In the genomic region with DNA sequence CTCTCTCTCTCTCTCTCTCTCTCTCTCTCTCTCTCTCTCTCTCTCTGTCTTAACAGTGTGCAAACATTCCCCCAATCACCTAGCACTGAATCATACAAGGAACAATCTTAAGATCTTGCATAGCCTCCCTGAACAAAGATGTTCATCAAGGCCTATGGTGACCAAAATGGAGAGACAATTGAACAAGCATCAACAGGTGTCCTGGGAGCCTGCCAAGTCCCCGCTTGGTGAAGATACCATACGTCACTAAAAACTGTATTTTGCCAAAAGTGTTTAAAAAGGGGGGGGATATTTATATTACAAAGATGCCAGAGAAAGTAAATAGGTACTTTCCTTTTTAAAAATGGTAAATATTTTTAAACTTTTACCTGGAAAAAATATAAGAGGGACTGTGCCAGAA, we compare ENCODE assay signal across 16 mouse cellular contexts.
"Had no signal": no experiment of that assay in that cellular context is flagged by ENCODE, and none has a peak within 500 bp of the region (broad histone marks: within the 10 kb centered on the region; RNA-seq: fewer than 3 reads in every experiment).

No protein-coding gene starts in this region.

- DNase-seq: heart, postnatal 10 days; heart, postnatal 14 days; heart, postnatal 36 days; heart, postnatal 4 days; kidney, adult 11 months; kidney, adult 18-20 months; kidney, adult 2 months; kidney, adult 8-10 months; kidney, adult 9 months; kidney, postnatal 10 days; kidney, postnatal 14 days; kidney, postnatal 25 days; kidney, postnatal 36 days; kidney, postnatal 4 days; layer of hippocampus, adult 9-11 months; layer of hippocampus, postnatal 36 days had no signal
